Mouse (Mus musculus) liver, embryonic 14.5 days (tissue): ENCODE measurements around the gene Trim7. TPM values are rescaled to one million over a fixed set of nuclear protein-coding genes. Genes with fewer than 3 reads are reported as not detected.
"Not testable (repeated sequence)": the region's sequence is repeated elsewhere in the genome, so short reads cannot be mapped to it uniquely, and the experiment has no call there.

Experiments
- ATAC-seq: fragments of 200-750 bp; cut with Nextera tagmentation; 2 replicates; pipeline ENCODE4 v1.8.0; 2017; ENCODE audit warnings: moderate number of reproducible peaks, mild to moderate bottlenecking, moderate library complexity; ENCODE audit not compliant: insufficient read depth
- DNase-seq, 3 experiments: peaks; one replicate each; pipeline ENCODE4 v3.0.0-alpha.2; 2012 to 2013; ENCODE audit warnings: low read depth in 3 of 3, low spot score in 3 of 3
- H3K27ac ChIP-seq: fragments of 300-500 bp; sonication (generic); 2 replicates; pipeline ENCODE4 v1.5.1; 2014; ENCODE audit warnings: moderate library complexity, mild to moderate bottlenecking, control low read depth, inconsistent platforms
- H3K27me3 ChIP-seq: fragments of 300-500 bp; sonication (generic); 2 replicates; pipeline ENCODE4 v1.6.1; 2014; ENCODE audit warnings: mild to moderate bottlenecking, low read length, moderate library complexity; ENCODE audit not compliant: control insufficient read depth, insufficient read depth
- H3K36me3 ChIP-seq: fragments of 300-500 bp; sonication (generic); replicated peaks from 2 replicates; pipeline ENCODE4 v1.6.1; 2014; ENCODE audit warnings: low read depth; ENCODE audit not compliant: control insufficient read depth, insufficient read depth
- H3K4me1 ChIP-seq, 2 experiments: fragments of 200-500 bp in 1 of 2; fragments of 300-500 bp in 1 of 2; sonication (generic) in 1 of 2; replicated peaks; 2 replicates each; pipeline ENCODE4 v1.6.1; 2012 to 2014; ENCODE audit warnings: antibody characterized with exemption in 1 of 2, inconsistent platforms in 1 of 2, low read length in 1 of 2; ENCODE audit not compliant: control insufficient read depth in 2 of 2, insufficient read depth in 2 of 2
- H3K4me2 ChIP-seq: fragments of 300-500 bp; sonication (generic); 2 replicates; pipeline ENCODE4 v1.6.1; 2014; ENCODE audit warnings: low read depth, mild to moderate bottlenecking, control low read depth, moderate library complexity
- H3K4me3 ChIP-seq, 2 experiments: fragments of 200-500 bp in 1 of 2; fragments of 300-500 bp in 1 of 2; sonication (generic) in 1 of 2; 2 replicates each; pipeline ENCODE4 v1.5.1; 2012 to 2014; ENCODE audit warnings: low read depth in 2 of 2, low read length in 2 of 2, mild to moderate bottlenecking in 2 of 2, control low read depth in 1 of 2, inconsistent platforms in 1 of 2, moderate library complexity in 1 of 2; ENCODE audit not compliant: insufficient read depth in 1 of 2
- H3K9ac ChIP-seq: fragments of 300-500 bp; sonication (generic); replicated peaks from 2 replicates; pipeline ENCODE4 v1.6.1; 2014; ENCODE audit warnings: mild to moderate bottlenecking, control low read depth, moderate library complexity
- H3K9me3 ChIP-seq: fragments of 300-500 bp; sonication (generic); 2 replicates; pipeline ENCODE4 v1.6.1; 2016; ENCODE audit warnings: low read length, mixed read lengths; ENCODE audit not compliant: control insufficient read depth
- CTCF ChIP-seq: IDR thresholded peaks from 2 replicates; pipeline ENCODE4 v1.5.1; 2016; ENCODE audit warnings: antibody characterized with exemption, low read depth, control low read depth
- EP300 ChIP-seq: IDR thresholded peaks from 2 replicates; pipeline ENCODE4 v1.6.1; 2016; ENCODE audit warnings: antibody characterized with exemption, low read depth
- WGBS: fragments of 180-500 bp; shearing (Covaris S2); extraction: QIAGEN DNeasy Blood & Tissue Kit; methylation state at CpG from one replicate; pipeline ENCODE4 v1.1.7; 2014; ENCODE audit not compliant: insufficient replicate concordance; 5-methylcytosine and 5-hydroxymethylcytosine counted together
- polyA plus RNA-seq, 2 experiments: library from polyadenylated mRNA; depleted of rRNA in 1 of 2; stranded (reverse) in 1 of 2; unstranded in 1 of 2; fragments of >200 nt; fragmentation: Nextera tagmentation in 1 of 2; extraction: Ambion mirVana in 1 of 2; gene quantifications; 2 replicates each; pipeline versions ENCODE4 v1.2.1 to v1.2.3; 2012 to 2014

Gene Trim7
- polyA plus RNA-seq, 2 experiments = 0.04 to 0.23 TPM

DNA sequence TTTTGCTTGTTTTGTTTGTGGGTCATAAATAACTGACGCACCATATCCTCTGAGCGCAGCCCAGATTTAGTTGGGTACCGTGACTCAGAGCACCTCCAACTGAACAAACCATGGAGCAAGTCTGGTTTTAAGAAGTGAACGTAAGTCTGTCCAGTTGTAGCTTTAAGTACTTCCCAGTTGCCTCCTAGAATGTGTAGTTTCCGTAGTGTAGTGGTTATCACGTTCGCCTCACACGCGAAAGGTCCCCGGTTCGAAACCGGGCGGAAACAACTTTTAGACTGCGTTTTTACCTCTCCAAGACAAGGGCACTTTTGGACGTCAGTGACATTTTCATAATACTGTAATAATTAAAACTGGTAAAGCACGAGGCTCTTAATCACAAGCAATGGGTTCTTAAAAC is 7.6 kb upstream of the Trim7 start:
- peak overlapping the region; percentile 93 for H3K9ac ChIP-seq
- ATAC-seq (peak; percentile 1; the same call in 1 of the 2 replicates), DNase-seq (peak; percentile 88 to 93 (median 90))
- H3K4me2 ChIP-seq = peak overlapping the region; percentile 97
- no peaks in the 10 kb centered on the region for H3K9me3 ChIP-seq
- H3K27me3 ChIP-seq = no peaks in the 10 kb centered on the region
- peak; percentile 37; the same call in 1 of the 2 replicates for TF ChIP-seq EP300
- no peak for TF ChIP-seq CTCF
- H3K27ac ChIP-seq = peak overlapping the region; percentile 86
- peak overlapping the region; percentile 78 to 84 for H3K4me3 ChIP-seq
- under 1% methylated on average over 16 of the region's 16 CpGs for WGBS
- peaks cover 7 to 17% of the 10 kb centered on the region in 2 experiments for H3K4me1 ChIP-seq
- H3K36me3 ChIP-seq = no peaks in the 10 kb centered on the region; the same call in 1 of the 2 replicates

DNA sequence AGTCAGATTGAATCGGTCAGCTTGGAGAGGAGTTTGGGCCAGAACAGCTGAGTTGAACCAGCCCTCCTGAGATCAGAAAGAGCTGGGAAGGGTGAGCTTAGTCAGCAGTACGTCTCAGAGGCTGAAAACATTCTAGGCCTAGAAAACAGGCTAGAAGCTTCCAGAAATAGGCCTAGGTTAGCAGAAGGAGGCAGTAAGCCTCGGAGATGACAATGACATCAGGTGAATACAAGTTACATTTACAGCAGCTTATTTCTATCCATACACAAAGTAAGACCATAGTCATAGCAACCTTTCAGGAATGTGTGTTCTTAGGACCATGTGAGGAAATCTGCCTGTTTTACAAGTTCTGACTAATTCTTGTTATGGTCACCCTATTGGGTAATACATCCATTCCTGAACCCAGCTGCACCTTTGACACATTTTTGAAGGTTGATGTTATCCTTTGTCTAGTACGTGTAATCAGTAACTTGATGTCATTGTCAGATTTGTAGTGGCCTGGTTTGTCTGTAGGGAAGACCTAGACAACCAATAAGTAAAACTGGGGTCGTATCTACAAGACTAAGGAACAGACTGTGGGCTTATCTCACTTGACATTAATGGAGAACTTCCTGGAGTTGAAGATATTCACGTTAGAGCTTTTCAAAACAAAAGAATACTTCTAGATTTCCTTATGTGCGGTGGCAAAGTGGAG is 6.2 kb upstream of the Trim7 start:
- Histone ChIP-seq H3K36me3 (no peaks in the 10 kb centered on the region; the same call in 1 of the 2 replicates), H3K9ac (no peak overlapping the region), H3K4me3 (no peak overlapping the region), H3K27ac (no peak overlapping the region), H3K27me3 (peaks cover 8% of the 10 kb centered on the region), H3K4me1 (peaks cover 9 to 28% of the 10 kb centered on the region in 2 experiments; a peak in 3 of 4 replicates), H3K9me3 (no peaks in the 10 kb centered on the region), H3K4me2 (no peak overlapping the region)
- no peak for ATAC-seq
- no peak for DNase-seq
- TF ChIP-seq CTCF = no peak
- TF ChIP-seq EP300 = no peak
- WGBS = 35% methylated on average over 7 of the region's 7 CpGs

DNA sequence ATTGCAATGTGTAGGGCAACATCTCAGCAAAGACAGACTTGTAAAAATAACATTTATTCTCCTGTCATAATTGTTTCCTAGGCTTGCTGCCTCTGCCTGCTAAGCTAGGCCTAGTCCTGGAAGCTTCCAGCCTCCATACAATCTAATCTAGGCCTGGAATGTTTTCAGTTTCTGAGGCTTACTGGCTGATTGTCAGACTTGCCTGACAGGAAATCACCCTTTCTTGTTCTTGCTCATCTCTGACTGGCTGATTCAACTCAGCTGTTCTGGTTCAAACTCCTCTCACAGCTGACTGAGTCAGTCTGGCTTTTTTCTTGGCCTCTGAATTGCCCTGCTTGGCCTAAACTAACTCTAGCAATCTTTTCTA is 5.6 kb upstream of the Trim7 start:
- Histone ChIP-seq H3K4me2 (no peak overlapping the region), H3K9ac (no peak overlapping the region), H3K36me3 (no peaks in the 10 kb centered on the region; the same call in 1 of the 2 replicates), H3K4me3 (no peak overlapping the region), H3K9me3 (no peaks in the 10 kb centered on the region), H3K27me3 (peaks cover 11% of the 10 kb centered on the region), H3K4me1 (peaks cover 9 to 28% of the 10 kb centered on the region in 2 experiments; a peak in 3 of 4 replicates), H3K27ac (no peak overlapping the region)
- no peak for DNase-seq
- TF ChIP-seq EP300 (no peak), CTCF (no peak)
- ATAC-seq = no peak

DNA sequence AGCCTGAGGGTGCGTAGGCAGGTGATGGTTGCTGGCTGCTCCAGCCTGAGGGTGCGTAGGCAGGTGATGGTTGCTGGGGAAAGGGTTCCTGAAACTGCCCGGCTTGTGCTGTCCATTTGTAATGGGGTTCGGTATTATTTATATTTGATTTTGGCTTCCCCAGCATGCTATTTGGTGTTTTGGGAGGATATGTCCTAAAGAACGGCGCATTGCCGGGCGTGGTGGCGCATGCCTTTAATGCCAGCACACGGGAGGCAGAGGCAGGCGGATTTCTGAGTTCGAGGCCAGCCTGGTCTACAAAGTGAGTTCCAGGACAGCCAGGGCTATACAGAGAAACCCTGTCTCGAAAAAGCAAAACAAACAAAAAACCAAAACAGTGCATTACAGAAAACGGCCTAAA is 4.6 kb upstream of the Trim7 start:
- H3K4me2 ChIP-seq, DNase-seq, H3K9me3 ChIP-seq, ATAC-seq, H3K27ac ChIP-seq, H3K4me3 ChIP-seq, H3K36me3 ChIP-seq, H3K9ac ChIP-seq: not testable (repeated sequence)
- Histone ChIP-seq H3K4me1 (peaks cover 4 to 19% of the 10 kb centered on the region in 2 experiments; a peak in 3 of 4 replicates), H3K27me3 (peaks cover 11% of the 10 kb centered on the region)
- WGBS = 78% methylated on average over 14 of the region's 14 CpGs

DNA sequence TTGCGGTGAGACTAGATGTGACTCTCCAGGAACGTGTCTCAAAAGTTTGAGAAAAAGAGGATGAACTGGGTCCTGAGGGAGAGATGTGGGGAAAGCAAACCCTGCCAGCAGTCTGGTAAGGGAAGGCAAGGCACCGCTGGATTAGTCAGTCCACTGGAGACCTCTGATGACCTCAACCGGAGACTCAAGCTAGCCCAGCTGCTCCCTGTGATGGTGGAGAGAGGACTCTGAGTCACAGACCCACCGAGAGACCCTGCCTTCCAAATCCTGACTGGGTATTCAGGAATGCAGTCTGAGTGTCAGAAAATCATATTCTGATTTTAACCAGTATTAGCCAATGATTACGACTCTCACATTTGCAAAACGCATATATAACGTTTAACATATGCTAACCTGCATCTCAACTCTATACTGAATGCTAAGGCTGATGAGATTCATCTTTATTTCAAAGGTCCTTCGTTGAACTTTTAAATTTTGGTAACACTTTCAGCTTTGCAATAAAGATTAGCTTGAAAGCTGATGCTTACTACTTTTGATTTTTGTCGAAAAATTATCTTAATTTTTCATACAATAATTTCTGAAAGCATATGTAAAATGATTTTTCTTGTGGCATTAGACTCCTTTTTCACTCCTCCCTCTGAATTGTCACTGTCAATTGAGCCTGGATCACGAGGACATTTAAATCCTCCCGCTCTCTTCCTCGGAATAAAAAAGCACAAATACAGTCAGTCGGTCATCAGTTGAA is 3.0 kb upstream of the Trim7 start:
- ATAC-seq (no peak), DNase-seq (no peak)
- H3K27ac ChIP-seq = no peak overlapping the region
- peak overlapping the region; percentile 31 to 34 for H3K4me3 ChIP-seq
- no peaks in the 10 kb centered on the region for H3K9me3 ChIP-seq
- 0 out of 2 replicates have a peak overlapping the region, but pooled peaks have one; percentile 10 for H3K9ac ChIP-seq
- WGBS = 36% methylated on average over 14 of the region's 14 CpGs
- peaks cover 9 to 22% of the 10 kb centered on the region in 2 experiments for H3K4me1 ChIP-seq
- no peaks in the 10 kb centered on the region for H3K36me3 ChIP-seq
- TF ChIP-seq CTCF = no peak
- TF ChIP-seq EP300 = no peak
- peaks cover 15% of the 10 kb centered on the region for H3K27me3 ChIP-seq
- peak overlapping the region; percentile 62 for H3K4me2 ChIP-seq
